ENCODE assay signal across 8 mouse cellular contexts in genomic region chr7:27257852-27258204, GRCm38 (mm10). TPM values are rescaled to one million over a fixed set of nuclear protein-coding genes. Genes with fewer than 3 reads are reported as not detected.
A peak's percentile ranks its signal among the peaks of the same experiment; 100 is the strongest.
DNase-seq lines count a peak whose midpoint lies in the region; ATAC-seq and TF ChIP-seq lines count a peak whose summit lies in the region.

No protein-coding gene starts in this region.

- H3K4me1 ChIP-seq in heart, embryonic 16.5 days (ENCODE audit: control insufficient read depth, insufficient read depth, low read length): peaks cover 21% of the 10 kb centered on the region
- peaks cover 39% of the 10 kb centered on the region for H3K4me1 ChIP-seq in hindbrain, embryonic 15.5 days (replicated peaks)

- H3K27me3 ChIP-seq in heart, embryonic 16.5 days (ENCODE audit: control insufficient read depth, insufficient read depth, low read length): no peaks in the 10 kb centered on the region
- no peaks in the 10 kb centered on the region for H3K27me3 ChIP-seq in hindbrain, embryonic 15.5 days
- H3K27me3 ChIP-seq in myocyte (ENCODE audit: control insufficient read depth, insufficient read depth, insufficient read length): no peaks in the 10 kb centered on the region

- peak overlapping the region; percentile 92 for H3K4me2 ChIP-seq in heart, embryonic 16.5 days (ENCODE audit: low read depth, low read length)
- peak overlapping the region; percentile 64 for H3K4me2 ChIP-seq in hindbrain, embryonic 15.5 days
- peak overlapping the region; percentile 92 for H3K4me2 ChIP-seq in myocyte (ENCODE audit: low read depth)

- intact Hi-C loops in left cerebral cortex, postnatal 36 days (cut with DNase I): no loop called here

- ATAC-seq in heart, embryonic 16.5 days (replicated peaks; ENCODE audit: extremely low read depth, insufficient read depth, low FRiP score): 0 out of 2 replicates have a peak, but pooled peaks have one; percentile 1
- peak; percentile 2 for ATAC-seq in hindbrain, embryonic 15.5 days (ENCODE audit: low FRiP score, low read depth)

- H3K27ac ChIP-seq in heart, embryonic 16.5 days (ENCODE audit: low read length): peak overlapping the region; percentile 84
- peak overlapping the region; percentile 94 for H3K27ac ChIP-seq in hindbrain, embryonic 15.5 days (replicated peaks)

- H3K4me3 ChIP-seq in heart, embryonic 16.5 days (ENCODE audit: low read length): peak overlapping the region; percentile 71
- H3K4me3 ChIP-seq in hindbrain, embryonic 15.5 days: peak overlapping the region; percentile 85
- peak overlapping the region; percentile 63 for H3K4me3 ChIP-seq in myocyte

- DNase-seq in heart, adult 9 months (ENCODE audit: low spot score in 2 of 2): no peak
- DNase-seq in brain, adult 2 months (ENCODE audit: low read depth, low spot score): peak; percentile 69
- no peak for DNase-seq in c-Kit-positive CD71-positive TER-119-positive erythroid progenitor cells, embryonic 14.5 days (ENCODE audit: low spot score)
- DNase-seq in right cerebral cortex, postnatal 14 days: no peak
- no peak for DNase-seq in left cerebral cortex, postnatal 36 days (ENCODE audit: low spot score in 2 of 2)

- H3K9ac ChIP-seq in heart, embryonic 16.5 days (ENCODE audit: low read length): peak overlapping the region; percentile 71
- peak overlapping the region; percentile 26; the same call in 1 of the 2 replicates for H3K9ac ChIP-seq in hindbrain, embryonic 15.5 days

- peaks cover 3% of the 10 kb centered on the region; the same call in 1 of the 2 replicates for H3K36me3 ChIP-seq in heart, embryonic 16.5 days (ENCODE audit: control insufficient read depth, insufficient read depth)
- peaks cover 10% of the 10 kb centered on the region for H3K36me3 ChIP-seq in hindbrain, embryonic 15.5 days
- H3K36me3 ChIP-seq in myocyte (ENCODE audit: control insufficient read depth, insufficient read depth): peaks cover under 1% of the 10 kb centered on the region

- H3K79me2 ChIP-seq in myocyte (ENCODE audit: control insufficient read depth, insufficient read depth): peaks cover 12% of the 10 kb centered on the region

- WGBS in heart, embryonic 16.5 days: 3% methylated on average over 5 of the region's 6 CpGs
- 0% methylated on average over 4 of the region's 6 CpGs for WGBS in hindbrain, embryonic 15.5 days

- no peak for TF ChIP-seq POLR2A in myocyte (IDR thresholded peaks at IDR 0.05; ENCODE audit: insufficient read length, low read depth)

- H3ac ChIP-seq in myocyte (ENCODE audit: control insufficient read depth, insufficient read length): peak overlapping the region; percentile 23

- no peaks in the 10 kb centered on the region for H3K9me3 ChIP-seq in heart, embryonic 16.5 days (replicated peaks; ENCODE audit: control insufficient read depth, low read length)
- no peaks in the 10 kb centered on the region for H3K9me3 ChIP-seq in hindbrain, embryonic 15.5 days

TF ChIP-seq in myocyte, 11 proteins besides CTCF, POLR2A, EP300 and RAD21:
- TF ChIP-seq MYOG (IDR thresholded peaks at IDR 0.05; ENCODE audit: control insufficient read depth in 1 of 3, insufficient read depth in 1 of 3, insufficient read length in 2 of 3, low read depth in 2 of 3) (peak in 2 of 3 experiments; percentile 19 to 82), POLR2AphosphoS2 (IDR thresholded peaks at IDR 0.05; ENCODE audit: insufficient read length, low read depth) (no peak), TCF3 (IDR thresholded peaks at IDR 0.05; ENCODE audit: insufficient read length, low read depth) (peak; percentile 41), E2F4 (IDR thresholded peaks at IDR 0.05; ENCODE audit: insufficient read depth) (no peak), MYOD1 (IDR thresholded peaks at IDR 0.05; ENCODE audit: control insufficient read depth in 1 of 3, insufficient read length in 2 of 3, low read depth in 2 of 3) (peak in 1 of 3 experiments; percentile 84)

RNA-seq across cellular contexts. Expression of gene Numbl, which starts 0.4 kb away (rescaled TPM):
- 8.7 and 10.2 TPM in 2 replicates for polyA plus RNA-seq in heart, embryonic 16.5 days (2015; fragmentation: Nextera tagmentation; extraction: Ambion mirVana)
- 57.8 and 67.5 TPM in 2 replicates for polyA plus RNA-seq in hindbrain, embryonic 15.5 days (2015; fragmentation: Nextera tagmentation; extraction: Ambion mirVana)
- 28.8 TPM for polyA plus RNA-seq in myocyte (2012; fragmentation: generic; extraction: Trizol)
- total RNA-seq in left cerebral cortex, postnatal 36 days (2021): 100 to 1,000 TPM; 107 to 127 TPM

RNA-seq across cellular contexts. Expression of gene Coq8b, which starts 25.0 kb away (rescaled TPM):
- polyA plus RNA-seq in heart, embryonic 16.5 days (2015; fragmentation: Nextera tagmentation; extraction: Ambion mirVana): 15.3 and 15.9 TPM in 2 replicates
- polyA plus RNA-seq in hindbrain, embryonic 15.5 days (2015; fragmentation: Nextera tagmentation; extraction: Ambion mirVana): 20.6 and 23.2 TPM in 2 replicates
- polyA plus RNA-seq in myocyte (2012; fragmentation: generic; extraction: Trizol): 19.1 TPM
- total RNA-seq in left cerebral cortex, postnatal 36 days (2021): 10 to 100 TPM; 33.2 to 41.9 TPM

RNA-seq across cellular contexts. Expression of gene Itpkc, which starts 29.4 kb away (rescaled TPM):
- 2.5 and 3.4 TPM in 2 replicates for polyA plus RNA-seq in heart, embryonic 16.5 days (2015; fragmentation: Nextera tagmentation; extraction: Ambion mirVana)
- polyA plus RNA-seq in hindbrain, embryonic 15.5 days (2015; fragmentation: Nextera tagmentation; extraction: Ambion mirVana): 7.5 and 8.2 TPM in 2 replicates
- polyA plus RNA-seq in myocyte (2012; fragmentation: generic; extraction: Trizol): 7.1 TPM
- total RNA-seq in left cerebral cortex, postnatal 36 days (2021): 1 to 10 TPM; 8.0 TPM
